Mouse (Mus musculus) embryonic stem cell, embryonic (primary cell): Measurements from ENCODE around the gene Sec61a1.

Source experiments
- CTCF ChIA-PET, 4 experiments: fragments of 300-600 bp in 2 of 4; fragments of 350-600 bp in 2 of 4; sonication (Branson Sonifier 250); formaldehyde crosslinking; loops; one replicate each; lab custom pipeline; 2022; ENCODE audit warnings: inconsistent platforms in 2 of 4; lab: Charles Lee
- POLR2A ChIA-PET, 4 experiments: fragments of 300-600 bp in 2 of 4; fragments of 350-600 bp in 2 of 4; sonication (Branson Sonifier 250); formaldehyde crosslinking; loops; one replicate each; lab custom pipeline; 2022; ENCODE audit warnings: antibody characterized with exemption in 4 of 4, inconsistent platforms in 1 of 4; lab: Charles Lee

Gene Sec61a1

DNA sequence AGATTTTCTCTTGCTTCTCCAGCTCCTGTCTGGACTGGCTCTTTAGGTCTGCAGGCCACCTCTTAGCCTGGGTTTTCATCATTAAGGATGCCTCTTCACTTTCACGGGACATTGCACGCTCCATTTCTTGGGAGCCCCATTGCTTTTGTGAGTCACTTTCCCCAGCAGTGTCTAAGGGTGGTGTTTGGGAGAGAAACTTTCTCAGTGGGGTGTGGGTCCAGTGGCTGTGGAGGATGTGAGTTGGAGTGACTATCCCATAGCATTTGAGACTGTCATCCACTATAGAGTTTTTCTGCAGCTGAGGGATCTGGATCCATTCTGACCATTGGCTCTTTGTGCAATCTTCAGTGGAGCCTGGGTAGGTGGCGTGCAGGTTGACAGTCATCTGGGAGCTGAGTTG lies 4.7 kb upstream of the Sec61a1 start:
- CTCF ChIA-PET, result no interaction called here
- POLR2A ChIA-PET, result no interaction called here

GRCm38 (mm10) chr6:88523043-88523442 lies 4.3 kb upstream of the Sec61a1 start:
- CTCF ChIA-PET, result no interaction called here
- POLR2A ChIA-PET, result no interaction called here

- ChIA-PET POLR2A (interaction anchor here in 1 of 4 experiments (0.9 kb wide), 1 partner anchor 319 kb away, joined by 4 read pairs; the partner anchor contains the start of gene Abtb1), CTCF (interaction anchor here in 1 of 4 experiments (0.7 kb wide), 1 partner anchor 55 kb away, joined by 6 read pairs; no protein-coding TSS in a partner anchor)
Measured at GRCm38 (mm10) chr6:88522606-88523005, 3.9 kb upstream of the Sec61a1 start.

GRCm38 (mm10) chr6:88521821-88522220 lies 3.1 kb upstream of the Sec61a1 start:
- POLR2A ChIA-PET, result interaction anchor here in 2 of 4 experiments (0.6 to 0.9 kb wide), 2 partner anchors 320 to 1058 kb away, joined by 3 to 4 read pairs; partner anchors contain the start of gene Abtb1 (in 1 of the 2)

GRCm38 (mm10) chr6:88517701-88518403 lies 853 bp downstream of the Sec61a1 start:
- ChIA-PET POLR2A (interaction anchor here in 3 of 4 experiments (0.7 to 2.1 kb wide), 16 partner anchors 9 to 381 kb away, joined by 3 to 19 read pairs (median 5); partner anchors contain the start of genes Abtb1 (in 2 of the 3), Mcm2 (in 1 of the 3) and Ruvbl1 (in 1 of the 3)), CTCF (interaction anchor here in 2 of 4 experiments (0.6 to 2.0 kb wide), 5 partner anchors 42 to 395 kb away, joined by 3 to 9 read pairs (median 3); partner anchors contain the start of gene Abtb1 (in 1 of the 2))

More at GRCm38 (mm10) chr6:88521821-88522220, 3.1 kb upstream of the Sec61a1 start:
- CTCF ChIA-PET, result no interaction called here

GRCm38 (mm10) chr6:88516667-88517066 lies 2.0 kb downstream of the Sec61a1 start:
- CTCF ChIA-PET, result no interaction called here
- POLR2A ChIA-PET, result interaction anchor here in 3 of 4 experiments (0.6 to 1.7 kb wide), 6 partner anchors 10 to 541 kb away, joined by 3 to 5 read pairs (median 4); no protein-coding TSS in a partner anchor

DNA sequence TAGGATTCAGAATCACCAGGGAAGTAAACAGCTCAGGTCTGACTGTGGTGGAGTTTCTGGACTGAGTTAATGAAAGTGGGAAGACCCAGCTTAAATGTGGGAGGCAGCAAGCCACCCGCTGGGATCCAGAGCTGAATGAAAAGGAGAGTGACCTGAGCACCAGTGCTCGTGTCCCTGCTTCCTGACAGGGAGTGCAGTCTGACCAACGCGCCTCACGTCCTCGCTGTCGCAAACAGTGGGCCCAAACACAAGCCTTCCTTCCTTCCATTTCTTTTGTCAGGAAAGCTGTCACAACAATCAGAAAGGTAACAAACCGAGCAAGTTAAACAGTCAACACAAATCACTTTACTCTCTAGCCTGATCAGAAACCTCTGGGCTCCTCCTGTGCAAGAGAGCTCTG lies 2.7 kb downstream of the Sec61a1 start:
- POLR2A ChIA-PET, result interaction anchor here in 3 of 4 experiments (0.6 to 2.1 kb wide), 8 partner anchors 9 to 542 kb away, joined by 3 to 6 read pairs (median 4); partner anchors contain the start of gene Abtb1 (in 1 of the 3)
- CTCF ChIA-PET, result interaction anchor here in 1 of 4 experiments (0.6 kb wide), 1 partner anchor 240 kb away, joined by 3 read pairs; no protein-coding TSS in a partner anchor

DNA sequence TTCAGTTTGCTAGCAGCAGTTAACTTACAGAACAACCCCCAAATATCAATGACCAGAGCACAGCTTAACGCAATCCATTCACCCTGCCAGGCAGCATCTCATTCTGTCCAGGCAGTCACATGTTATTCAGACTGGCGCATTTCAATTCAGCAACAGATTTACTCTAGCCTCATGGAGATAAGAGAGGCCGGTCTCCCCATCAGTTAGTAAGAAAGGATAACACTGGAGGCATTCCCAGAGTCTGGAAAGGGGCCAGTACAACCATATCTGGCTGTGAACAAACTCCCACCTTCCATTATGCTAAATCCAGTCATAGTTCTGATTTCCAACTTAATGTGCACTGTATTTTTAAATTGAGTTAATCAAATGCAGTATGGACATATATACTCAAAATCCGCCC lies 4.2 kb downstream of the Sec61a1 start:
- POLR2A ChIA-PET, result interaction anchor here in 2 of 4 experiments (1.0 to 2.1 kb wide), 5 partner anchors 12 to 328 kb away, joined by 3 to 6 read pairs (median 5); partner anchors contain the start of gene Abtb1 (in 1 of the 2)
- CTCF ChIA-PET, result interaction anchor here in 1 of 4 experiments (1.0 kb wide), 1 partner anchor 391 kb away, joined by 3 read pairs; no protein-coding TSS in a partner anchor

DNA sequence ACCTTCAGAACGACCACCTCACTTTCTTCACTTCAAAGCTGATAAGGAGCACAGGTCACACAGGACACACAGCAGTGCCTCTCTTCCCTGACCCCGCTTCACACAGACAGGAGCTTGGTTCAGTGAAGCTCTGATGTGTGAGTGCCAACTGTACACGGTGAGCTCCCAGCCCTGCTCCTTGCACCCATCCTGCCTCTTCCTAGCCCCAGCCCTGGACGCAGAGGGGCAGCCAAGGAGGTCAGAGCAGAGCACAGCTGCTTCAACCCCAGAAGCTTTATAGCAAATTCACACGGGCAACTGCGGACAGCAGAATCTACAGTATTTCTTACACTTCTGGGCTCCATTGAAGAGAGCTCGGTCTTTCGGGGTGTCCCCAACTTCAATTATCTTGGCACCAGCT lies 4.7 kb downstream of the Sec61a1 start:
- CTCF ChIA-PET, result interaction anchor here in 1 of 4 experiments (0.7 to 1.0 kb wide), 2 partner anchors 340 to 391 kb away, joined by 3 to 4 read pairs; no protein-coding TSS in a partner anchor

GRCm38 (mm10) chr6:88503044-88503443 lies 15.7 kb downstream of the Sec61a1 start:
- POLR2A ChIA-PET, result interaction anchor here in 3 of 4 experiments (0.6 to 3.7 kb wide), 17 partner anchors 9 to 376 kb away, joined by 3 to 14 read pairs (median 4); partner anchors contain the start of genes Ruvbl1 (in 2 of the 3) and Sec61a1 (in 1 of the 3)
- CTCF ChIA-PET, result interaction anchor here in 3 of 4 experiments (0.6 to 2.8 kb wide), 7 partner anchors 9 to 379 kb away, joined by 3 to 19 read pairs (median 4); partner anchors contain the start of gene Abtb1 (in 1 of the 3)

More for the DNA sequence above, 4.7 kb downstream of the Sec61a1 start:
- POLR2A ChIA-PET, result interaction anchor here in 3 of 4 experiments (0.7 to 2.1 kb wide), 6 partner anchors 27 to 328 kb away, joined by 3 to 7 read pairs (median 5); partner anchors contain the start of gene Abtb1 (in 1 of the 3)

DNA sequence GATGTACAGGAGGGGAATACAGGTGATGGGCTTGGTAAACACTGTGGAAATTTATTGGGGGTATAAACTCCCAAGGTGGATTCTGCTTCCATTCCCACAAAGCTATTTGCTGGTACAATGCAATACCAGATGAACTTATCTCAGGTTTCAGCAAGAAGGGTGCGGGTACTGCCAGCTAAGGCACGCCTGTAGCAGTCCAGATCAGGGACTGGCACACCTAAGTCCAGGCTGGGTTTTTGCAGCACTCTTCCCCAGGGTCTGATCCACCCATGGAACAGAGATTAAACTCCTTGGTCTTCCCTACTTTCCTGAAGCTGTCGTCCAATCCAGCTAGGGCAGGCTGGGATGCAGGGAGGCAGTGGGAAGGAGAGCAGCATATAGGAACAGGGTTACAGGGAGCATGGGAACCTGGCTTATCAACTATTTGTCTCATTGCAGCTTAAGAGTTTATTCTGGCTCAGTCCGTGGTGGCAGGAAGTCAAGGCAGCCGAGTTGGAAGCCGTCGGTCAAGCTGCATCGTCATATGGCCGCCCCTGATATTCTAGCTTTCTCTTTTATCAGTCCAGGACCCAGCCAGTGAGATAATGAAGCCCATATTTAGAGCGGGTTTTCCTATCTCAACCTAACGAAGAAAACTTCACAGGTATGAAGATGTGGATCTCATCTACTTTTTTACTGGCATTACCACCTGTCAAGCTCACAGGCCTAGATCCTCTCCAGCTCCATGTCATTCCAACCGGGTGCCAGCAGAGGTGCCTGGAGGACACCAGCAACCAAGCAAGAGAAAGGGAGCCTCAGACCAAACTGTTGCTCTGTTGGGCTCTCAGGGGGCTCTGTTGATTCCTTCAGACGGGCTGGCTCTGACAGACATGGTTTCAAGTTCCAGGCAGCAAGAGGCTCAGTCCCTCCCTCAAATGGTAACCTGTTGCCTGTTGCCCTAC lies 16.4 kb downstream of the Sec61a1 start:
- ChIA-PET CTCF (interaction anchor here in 3 of 4 experiments (0.6 to 2.8 kb wide), 7 partner anchors 10 to 378 kb away, joined by 3 to 19 read pairs (median 4); partner anchors contain the start of gene Abtb1 (in 1 of the 3)), POLR2A (interaction anchor here (0.6 to 3.7 kb wide), 20 partner anchors 9 to 379 kb away, joined by 3 to 14 read pairs (median 4); partner anchors contain the start of genes Ruvbl1 (in 2 of the 4) and Sec61a1 (in 1 of the 4))

DNA sequence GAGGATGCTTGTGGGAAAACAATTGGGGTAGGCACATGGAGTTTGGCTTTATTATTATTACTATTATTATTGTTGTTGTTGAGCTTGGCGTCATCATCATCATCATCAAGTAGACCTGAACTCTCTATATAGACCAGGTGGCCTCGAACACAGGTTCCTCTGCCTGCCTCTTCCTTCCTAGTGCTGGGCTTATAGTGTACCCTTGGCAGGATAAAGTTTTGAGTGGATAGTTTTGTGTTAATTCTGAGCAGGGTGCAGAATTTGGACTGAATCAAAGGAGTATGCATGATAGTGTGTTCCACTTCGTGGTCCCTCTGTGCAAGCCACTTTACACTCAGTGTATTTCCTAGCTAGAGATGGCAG lies 18.3 kb downstream of the Sec61a1 start:
- ChIA-PET CTCF (interaction anchor here in 2 of 4 experiments (2.8 to 2.9 kb wide), 2 partner anchors 376 to 377 kb away, joined by 9 to 12 read pairs; no protein-coding TSS in a partner anchor), POLR2A (interaction anchor here in 3 of 4 experiments (0.5 to 3.7 kb wide), 7 partner anchors 8 to 377 kb away, joined by 3 to 13 read pairs (median 4); no protein-coding TSS in a partner anchor)

GRCm38 (mm10) chr6:88499481-88500404 lies 19.0 kb downstream of the Sec61a1 start:
- ChIA-PET CTCF (interaction anchor here (0.6 to 2.9 kb wide), 8 partner anchors 17 to 376 kb away, joined by 3 to 12 read pairs (median 3); no protein-coding TSS in a partner anchor), POLR2A (interaction anchor here (0.5 to 3.7 kb wide), 23 partner anchors 7 to 1057 kb away, joined by 3 to 12 read pairs (median 3); partner anchors contain the start of genes Abtb1 (in 1 of the 4) and Ruvbl1 (in 1 of the 4))

DNA sequence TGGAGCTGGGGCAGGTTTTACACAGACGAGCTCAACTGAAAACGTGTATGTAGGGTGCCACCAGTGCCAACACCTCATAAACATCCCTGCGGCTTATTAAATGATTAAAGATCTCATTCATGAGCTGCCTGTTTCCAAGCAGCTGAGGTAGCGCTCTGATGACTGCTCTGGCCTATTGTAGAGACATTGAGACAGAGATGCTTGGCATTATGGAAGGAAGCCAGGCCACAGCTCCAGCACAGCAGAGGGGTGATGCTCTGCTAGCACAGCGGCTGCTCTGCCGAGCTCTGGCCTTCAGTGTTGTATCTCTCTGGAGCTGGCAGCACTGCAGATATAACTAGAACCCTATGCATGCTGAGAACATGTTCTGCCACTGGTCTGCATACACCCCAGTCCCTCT lies 25.0 kb downstream of the Sec61a1 start:
- CTCF ChIA-PET, result interaction anchor here in 2 of 4 experiments (0.6 to 0.9 kb wide), 4 partner anchors 10 to 370 kb away, joined by 3 to 5 read pairs (median 3); no protein-coding TSS in a partner anchor

DNA sequence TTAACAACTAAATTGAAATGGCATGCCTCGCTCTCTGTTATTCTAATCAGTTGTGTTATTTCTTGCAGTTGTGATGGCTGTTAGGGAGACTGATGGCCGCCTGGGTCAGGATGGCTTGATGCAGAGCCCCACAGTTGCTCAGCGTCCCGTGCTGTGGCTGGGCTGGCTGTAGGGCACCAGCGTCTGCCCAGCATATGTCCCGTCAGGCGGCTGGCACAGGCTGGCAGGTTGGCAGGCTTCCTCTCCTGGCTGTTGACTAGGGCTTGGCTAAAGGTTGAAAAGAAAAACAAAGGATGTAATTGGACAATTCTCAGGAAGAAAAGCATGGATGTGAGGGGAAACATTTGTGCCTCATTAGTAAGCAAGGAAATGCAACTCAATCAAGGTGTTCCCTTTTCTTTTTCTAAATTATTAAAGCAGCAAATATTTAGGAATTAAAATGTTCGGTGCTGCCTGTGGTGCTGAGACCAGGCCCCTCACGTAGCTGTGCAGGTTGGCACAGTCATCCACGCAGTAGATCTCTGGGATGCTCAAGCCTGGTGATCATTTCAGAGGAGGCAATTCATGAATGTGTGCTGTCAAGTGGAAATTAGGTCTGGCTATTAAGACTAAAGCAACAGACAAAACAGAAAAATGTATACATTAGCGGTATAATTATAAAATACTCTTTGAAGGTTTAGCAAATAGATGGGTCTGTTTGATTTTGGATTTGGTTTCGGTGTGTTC lies 27.9 kb downstream of the Sec61a1 start:
- POLR2A ChIA-PET, result interaction anchor here in 2 of 4 experiments (0.5 to 3.4 kb wide), 3 partner anchors 9 to 212 kb away, joined by 3 to 12 read pairs (median 8); no protein-coding TSS in a partner anchor
- CTCF ChIA-PET, result no interaction called here

More for the DNA sequence above, 25.0 kb downstream of the Sec61a1 start:
- POLR2A ChIA-PET, result interaction anchor here in 3 of 4 experiments (0.7 to 3.4 kb wide), 14 partner anchors 8 to 369 kb away, joined by 3 to 12 read pairs (median 4); partner anchors contain the start of gene Abtb1 (in 1 of the 3)
